Mouse (Mus musculus): ENCODE measurements at regions not wholly inside any gene's neighbourhood (a gene's known extent, or its start where the extent isn't known, plus 50 kb on each side); places are given as distances from the start of the nearest gene placed in this dataset.

GRCm38 (mm10) chr8:116452806-116453205 is 52.0 kb upstream of the Dynlrb2 start:
- Histone ChIP-seq H3K4me1 (ENCODE audit: control insufficient read depth, insufficient read depth, low read length) (no peaks in the 10 kb centered on the region), H3K27ac (ENCODE audit: control insufficient read depth, insufficient read depth, low read depth, low read length) (no peak overlapping the region), H3K27me3 (ENCODE audit: control insufficient read depth, insufficient read depth, low read length) (no peaks in the 10 kb centered on the region), H3K36me3 (ENCODE audit: control insufficient read depth, insufficient read depth, low read length) (no peaks in the 10 kb centered on the region), H3K4me3 (ENCODE audit: control insufficient read depth, low read depth, low read length) (no peak overlapping the region)
- TF ChIP-seq POLR2A (IDR thresholded peaks at IDR 0.05; ENCODE audit: control insufficient read depth, low read depth, low read length) (no peak), CTCF (IDR thresholded peaks at IDR 0.05; ENCODE audit: control insufficient read depth, insufficient read depth, insufficient replicate concordance, low read depth, low read length) (no peak)

- Histone ChIP-seq H3K4me1 (ENCODE audit: control insufficient read depth, insufficient read depth, low read length) (no peaks in the 10 kb centered on the region), H3K27ac (ENCODE audit: control insufficient read depth, insufficient read depth, low read depth, low read length) (no peak overlapping the region), H3K36me3 (ENCODE audit: control insufficient read depth, insufficient read depth, low read length) (no peaks in the 10 kb centered on the region), H3K27me3 (ENCODE audit: control insufficient read depth, insufficient read depth, low read length) (no peaks in the 10 kb centered on the region), H3K4me3 (ENCODE audit: control insufficient read depth, low read depth, low read length) (no peak overlapping the region)
- TF ChIP-seq CTCF (IDR thresholded peaks at IDR 0.05; ENCODE audit: control insufficient read depth, insufficient read depth, insufficient replicate concordance, low read depth, low read length) (no peak), POLR2A (IDR thresholded peaks at IDR 0.05; ENCODE audit: control insufficient read depth, low read depth, low read length) (no peak)
Observed at GRCm38 (mm10) chr8:116451397-116451796, 53.4 kb upstream of the Dynlrb2 start.

GRCm38 (mm10) chr8:116447452-116447851 is 57.3 kb upstream of the Dynlrb2 start:
- Histone ChIP-seq H3K4me3 (ENCODE audit: control insufficient read depth, low read depth, low read length) (no peak overlapping the region), H3K36me3 (ENCODE audit: control insufficient read depth, insufficient read depth, low read length) (no peaks in the 10 kb centered on the region), H3K4me1 (ENCODE audit: control insufficient read depth, insufficient read depth, low read length) (no peaks in the 10 kb centered on the region), H3K27ac (ENCODE audit: control insufficient read depth, insufficient read depth, low read depth, low read length) (no peak overlapping the region), H3K27me3 (ENCODE audit: control insufficient read depth, insufficient read depth, low read length) (no peaks in the 10 kb centered on the region)
- TF ChIP-seq CTCF (IDR thresholded peaks at IDR 0.05; ENCODE audit: control insufficient read depth, insufficient read depth, insufficient replicate concordance, low read depth, low read length) (no peak), POLR2A (IDR thresholded peaks at IDR 0.05; ENCODE audit: control insufficient read depth, low read depth, low read length) (no peak)

- Histone ChIP-seq H3K4me1 (ENCODE audit: control insufficient read depth, insufficient read depth, low read length) (no peaks in the 10 kb centered on the region), H3K4me3 (ENCODE audit: control insufficient read depth, low read depth, low read length) (no peak overlapping the region), H3K36me3 (ENCODE audit: control insufficient read depth, insufficient read depth, low read length) (no peaks in the 10 kb centered on the region), H3K27ac (ENCODE audit: control insufficient read depth, insufficient read depth, low read depth, low read length) (no peak overlapping the region), H3K27me3 (ENCODE audit: control insufficient read depth, insufficient read depth, low read length) (no peaks in the 10 kb centered on the region)
- no peak for TF ChIP-seq CTCF (IDR thresholded peaks at IDR 0.05; ENCODE audit: control insufficient read depth, insufficient read depth, insufficient replicate concordance, low read depth, low read length)
- no peak for TF ChIP-seq POLR2A (IDR thresholded peaks at IDR 0.05; ENCODE audit: control insufficient read depth, low read depth, low read length)
Observed at GRCm38 (mm10) chr8:116442827-116443226, 61.9 kb upstream of the Dynlrb2 start.

- H3K4me3 ChIP-seq (ENCODE audit: control insufficient read depth, low read depth, low read length) = no peak overlapping the region
- no peaks in the 10 kb centered on the region for H3K4me1 ChIP-seq (ENCODE audit: control insufficient read depth, insufficient read depth, low read length)
- H3K27ac ChIP-seq (ENCODE audit: control insufficient read depth, insufficient read depth, low read depth, low read length) = no peak overlapping the region
- no peaks in the 10 kb centered on the region for H3K36me3 ChIP-seq (ENCODE audit: control insufficient read depth, insufficient read depth, low read length)
- TF ChIP-seq POLR2A (IDR thresholded peaks at IDR 0.05; ENCODE audit: control insufficient read depth, low read depth, low read length) (no peak), CTCF (IDR thresholded peaks at IDR 0.05; ENCODE audit: control insufficient read depth, insufficient read depth, insufficient replicate concordance, low read depth, low read length) (peak; percentile 83; the same call in 1 of the 2 replicates)
- H3K27me3 ChIP-seq (ENCODE audit: control insufficient read depth, insufficient read depth, low read length) = no peaks in the 10 kb centered on the region
Observed at GRCm38 (mm10) chr8:116438895-116439294, 65.9 kb upstream of the Dynlrb2 start.

GRCm38 (mm10) chr8:116435268-116435980 is 69.3 kb upstream of the Dynlrb2 start:
- Histone ChIP-seq H3K36me3 (ENCODE audit: control insufficient read depth, insufficient read depth, low read length) (no peaks in the 10 kb centered on the region), H3K27ac (ENCODE audit: control insufficient read depth, insufficient read depth, low read depth, low read length) (no peak overlapping the region), H3K4me3 (ENCODE audit: control insufficient read depth, low read depth, low read length) (no peak overlapping the region), H3K27me3 (ENCODE audit: control insufficient read depth, insufficient read depth, low read length) (no peaks in the 10 kb centered on the region), H3K4me1 (ENCODE audit: control insufficient read depth, insufficient read depth, low read length) (no peaks in the 10 kb centered on the region)
- TF ChIP-seq POLR2A (IDR thresholded peaks at IDR 0.05; ENCODE audit: control insufficient read depth, low read depth, low read length) = no peak
- TF ChIP-seq CTCF (IDR thresholded peaks at IDR 0.05; ENCODE audit: control insufficient read depth, insufficient read depth, insufficient replicate concordance, low read depth, low read length) = no peak

- Histone ChIP-seq H3K4me3 (ENCODE audit: control insufficient read depth, low read depth, low read length) (no peak overlapping the region), H3K27ac (ENCODE audit: control insufficient read depth, insufficient read depth, low read depth, low read length) (peak overlapping the region; percentile 25; the same call in 1 of the 2 replicates), H3K27me3 (ENCODE audit: control insufficient read depth, insufficient read depth, low read length) (no peaks in the 10 kb centered on the region), H3K4me1 (ENCODE audit: control insufficient read depth, insufficient read depth, low read length) (no peaks in the 10 kb centered on the region), H3K36me3 (ENCODE audit: control insufficient read depth, insufficient read depth, low read length) (no peaks in the 10 kb centered on the region)
- TF ChIP-seq CTCF (IDR thresholded peaks at IDR 0.05; ENCODE audit: control insufficient read depth, insufficient read depth, insufficient replicate concordance, low read depth, low read length) (no peak), POLR2A (IDR thresholded peaks at IDR 0.05; ENCODE audit: control insufficient read depth, low read depth, low read length) (no peak)
Observed at GRCm38 (mm10) chr8:116430051-116430450, 74.7 kb upstream of the Dynlrb2 start.
